Mouse (Mus musculus): ENCODE measurements around the gene Gm21677. TPM values are rescaled to one million over a fixed set of nuclear protein-coding genes. Genes with fewer than 3 reads are reported as not detected.
"Not testable (repeated sequence)": the region's sequence is repeated elsewhere in the genome, so short reads cannot be mapped to it uniquely, and the experiment has no call there.

Gm21677 gene
- not detected in 2 replicates for polyA plus RNA-seq (2015; fragmentation: Nextera tagmentation; extraction: Ambion mirVana)

DNA sequence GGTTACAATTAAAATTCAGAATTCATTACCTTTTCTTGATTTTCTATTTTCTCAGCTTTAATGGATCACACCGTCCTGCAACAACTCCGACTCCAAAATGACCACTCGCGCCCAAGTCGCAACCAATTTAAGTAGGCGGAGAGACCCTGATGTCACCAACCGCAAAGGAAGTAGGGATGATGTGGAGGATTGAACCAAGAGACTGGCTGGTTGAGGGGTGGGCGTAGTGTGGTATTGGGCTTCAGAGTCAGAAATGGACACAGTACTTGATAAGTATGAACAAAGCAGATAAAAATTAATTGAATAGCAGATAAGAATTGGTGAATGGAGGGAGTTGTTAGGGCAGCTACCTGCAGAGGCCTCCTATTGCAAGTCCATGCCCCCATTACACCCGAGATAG, at the start of gene Gm21677:
TSS of gene Gm21677 (minus strand) at position 101 of the 400 bp plus-strand sequence.
- H3K4me3 ChIP-seq; H3K27ac ChIP-seq; H3K9me3 ChIP-seq; H3K9ac ChIP-seq; ATAC-seq (ENCODE audit: insufficient number of reproducible peaks, low FRiP score, low TSS enrichment, low read depth); H3K4me1 ChIP-seq; H3K4me2 ChIP-seq; H3K27me3 ChIP-seq; H3K36me3 ChIP-seq: not testable (repeated sequence)
- WGBS = no CpG with 5 or more reads among the region's 9 CpGs

DNA sequence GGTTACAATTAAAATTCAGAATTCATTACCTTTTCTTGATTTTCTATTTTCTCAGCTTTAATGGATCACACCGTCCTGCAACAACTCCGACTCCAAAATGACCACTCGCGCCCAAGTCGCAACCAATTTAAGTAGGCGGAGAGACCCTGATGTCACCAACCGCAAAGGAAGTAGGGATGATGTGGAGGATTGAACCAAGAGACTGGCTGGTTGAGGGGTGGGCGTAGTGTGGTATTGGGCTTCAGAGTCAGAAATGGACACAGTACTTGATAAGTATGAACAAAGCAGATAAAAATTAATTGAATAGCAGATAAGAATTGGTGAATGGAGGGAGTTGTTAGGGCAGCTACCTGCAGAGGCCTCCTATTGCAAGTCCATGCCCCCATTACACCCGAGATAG, 39.0 kb upstream of the Gm21677 start, which contains the start of gene Gm21693:
TSS of gene Gm21693 (minus strand) at position 101 of the 400 bp plus-strand sequence.
- not testable (repeated sequence) for ATAC-seq (ENCODE audit: insufficient number of reproducible peaks, low FRiP score, low TSS enrichment, low read depth); H3K9me3 ChIP-seq; H3K4me2 ChIP-seq; H3K4me1 ChIP-seq; H3K4me3 ChIP-seq; H3K9ac ChIP-seq; H3K27ac ChIP-seq; H3K27me3 ChIP-seq; H3K36me3 ChIP-seq
- no CpG with 5 or more reads among the region's 9 CpGs for WGBS

DNA sequence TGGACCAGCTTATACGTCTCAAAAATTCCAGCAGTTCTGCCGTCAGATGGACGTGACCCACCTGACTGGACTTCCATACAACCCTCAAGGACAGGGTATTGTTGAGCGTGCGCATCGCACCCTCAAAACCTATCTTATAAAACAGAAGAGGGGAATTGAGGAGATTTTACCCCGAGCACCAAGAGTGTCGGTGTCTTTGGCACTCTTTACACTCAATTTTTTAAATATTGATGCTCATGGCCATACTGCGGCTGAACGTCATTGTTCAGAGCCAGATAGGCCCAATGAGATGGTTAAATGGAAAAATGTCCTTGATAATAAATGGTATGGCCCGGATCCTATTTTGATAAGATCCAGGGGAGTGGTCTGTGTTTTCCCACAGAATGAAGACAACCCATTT, 34.4 kb upstream of the Gm21677 start:
- WGBS = no CpG with 5 or more reads among the region's 11 CpGs
- H3K9me3 ChIP-seq; H3K27ac ChIP-seq; H3K4me3 ChIP-seq; H3K4me2 ChIP-seq; H3K9ac ChIP-seq; H3K36me3 ChIP-seq; H3K27me3 ChIP-seq; ATAC-seq (ENCODE audit: insufficient number of reproducible peaks, low FRiP score, low TSS enrichment, low read depth); H3K4me1 ChIP-seq: not testable (repeated sequence)

Other genes starting within 250 kb of the Gm21677 start
- gene Gm21693, start 38.9 kb upstream of the Gm21677 start, polyA plus RNA-seq (2015; fragmentation: Nextera tagmentation; extraction: Ambion mirVana) = not detected in 2 replicates
- gene Gm21704, start 103.7 kb upstream of the Gm21677 start, polyA plus RNA-seq (2015; fragmentation: Nextera tagmentation; extraction: Ambion mirVana) = not detected in 2 replicates
- not detected in 2 replicates for gene Gm21708, start 103.7 kb upstream of the Gm21677 start, polyA plus RNA-seq (2015; fragmentation: Nextera tagmentation; extraction: Ambion mirVana)